Mouse (Mus musculus) testis, adult 2 months (tissue): ENCODE data around the gene Rsl1d1.
"Not testable (repeated sequence)": the region's sequence is repeated elsewhere in the genome, so short reads cannot be mapped to it uniquely, and the experiment has no call there.

Source experiments
- CTCF ChIP-seq: fragments of 200-500 bp; IDR thresholded peaks from 2 replicates; pipeline ENCODE4 v1.5.1; 2012; ENCODE audit warnings: low read depth, mild to moderate bottlenecking, inconsistent platforms, low read length, moderate library complexity; ENCODE audit not compliant: control insufficient read depth, insufficient read depth, insufficient replicate concordance
- POLR2A ChIP-seq: fragments of 200-500 bp; IDR thresholded peaks from 2 replicates; pipeline ENCODE4 v1.6.1; 2012; ENCODE audit warnings: low read depth, mild to moderate bottlenecking, inconsistent platforms, low read length, moderate library complexity; ENCODE audit not compliant: control insufficient read depth

- not testable (repeated sequence) for TF ChIP-seq CTCF, POLR2A
Observed at GRCm38 (mm10) chr16:11157721-11158120, 45.4 kb downstream of the Rsl1d1 start.
